In genomic region chr1:158770756-158771155, GRCm38 (mm10) we compare ENCODE assay signal across 25 mouse cellular contexts.
"Had no signal": no experiment of that assay in that cellular context is flagged by ENCODE, and none has a peak within 500 bp of the region (broad histone marks: within the 10 kb centered on the region; RNA-seq: fewer than 3 reads in every experiment).

No protein-coding gene starts in this region.

- H3K4me1 ChIP-seq: limb, embryonic 10.5 days; limb, embryonic 13.5 days; liver, embryonic 12.5 days; liver, embryonic 15.5 days; megakaryocyte, embryonic 14.5 days; midbrain, embryonic 10.5 days; neural tube, embryonic 13.5 days; stomach, embryonic 15.5 days had no signal

- H3K9me3 ChIP-seq: limb, embryonic 10.5 days; limb, embryonic 13.5 days; liver, embryonic 12.5 days; liver, embryonic 15.5 days; lung, embryonic 15.5 days; midbrain, embryonic 10.5 days; midbrain, embryonic 13.5 days; neural tube, embryonic 13.5 days; stomach, embryonic 15.5 days had no signal

- H3K27ac ChIP-seq: kidney, postnatal 0 days; limb, embryonic 10.5 days; limb, embryonic 13.5 days; liver, embryonic 12.5 days; liver, embryonic 15.5 days; lung, embryonic 15.5 days; midbrain, embryonic 10.5 days; midbrain, embryonic 13.5 days; neural tube, embryonic 13.5 days; stomach, embryonic 15.5 days had no signal

- H3K9ac ChIP-seq: limb, embryonic 13.5 days; liver, embryonic 12.5 days; liver, embryonic 15.5 days; lung, embryonic 15.5 days; midbrain, embryonic 13.5 days; neural tube, embryonic 13.5 days; stomach, embryonic 15.5 days had no signal

- H3K4me2 ChIP-seq: limb, embryonic 13.5 days; liver, embryonic 12.5 days; liver, embryonic 15.5 days; lung, embryonic 15.5 days; midbrain, embryonic 13.5 days; neural tube, embryonic 13.5 days; stomach, embryonic 15.5 days had no signal

- ATAC-seq: liver, embryonic 12.5 days; midbrain, embryonic 13.5 days; midbrain, embryonic 16.5 days had no signal

- H3K4me3 ChIP-seq: limb, embryonic 10.5 days; limb, embryonic 13.5 days; liver, embryonic 12.5 days; liver, embryonic 15.5 days; lung, embryonic 15.5 days; megakaryocyte, embryonic 14.5 days; midbrain, embryonic 10.5 days; midbrain, embryonic 13.5 days; myocyte; neural tube, embryonic 13.5 days; stomach, embryonic 15.5 days had no signal

- H3K36me3 ChIP-seq: limb, embryonic 10.5 days; limb, embryonic 13.5 days; liver, embryonic 12.5 days; liver, embryonic 15.5 days; lung, embryonic 15.5 days; midbrain, embryonic 10.5 days; midbrain, embryonic 13.5 days; neural tube, embryonic 13.5 days; stomach, embryonic 15.5 days had no signal

- DNase-seq: kidney, postnatal 25 days; layer of hippocampus, adult 9-11 months; liver; lung, adult 18-20 months; lung, postnatal 10 days; lung, postnatal 36 days; retina, postnatal 1 day; right cerebral cortex, postnatal 25 days; spleen, adult 18-20 months; thymus, adult 2 months; thymus, postnatal 14 days; thymus, postnatal 4 days had no signal

- H3K27me3 ChIP-seq: limb, embryonic 13.5 days; liver, embryonic 12.5 days; liver, embryonic 15.5 days; lung, embryonic 15.5 days; megakaryocyte, embryonic 14.5 days; midbrain, embryonic 13.5 days; neural tube, embryonic 13.5 days; stomach, embryonic 15.5 days had no signal
